Mouse (Mus musculus): ENCODE data around the gene Mettl18.

The Mettl18 gene

GRCm38 (mm10) chr1:164043549-164043948 is 48.9 kb downstream of the Mettl18 start:
- no peak for DNase-seq (ENCODE audit: low read depth)
